8 mouse cellular contexts compared by ENCODE assay signal in the genomic region with DNA sequence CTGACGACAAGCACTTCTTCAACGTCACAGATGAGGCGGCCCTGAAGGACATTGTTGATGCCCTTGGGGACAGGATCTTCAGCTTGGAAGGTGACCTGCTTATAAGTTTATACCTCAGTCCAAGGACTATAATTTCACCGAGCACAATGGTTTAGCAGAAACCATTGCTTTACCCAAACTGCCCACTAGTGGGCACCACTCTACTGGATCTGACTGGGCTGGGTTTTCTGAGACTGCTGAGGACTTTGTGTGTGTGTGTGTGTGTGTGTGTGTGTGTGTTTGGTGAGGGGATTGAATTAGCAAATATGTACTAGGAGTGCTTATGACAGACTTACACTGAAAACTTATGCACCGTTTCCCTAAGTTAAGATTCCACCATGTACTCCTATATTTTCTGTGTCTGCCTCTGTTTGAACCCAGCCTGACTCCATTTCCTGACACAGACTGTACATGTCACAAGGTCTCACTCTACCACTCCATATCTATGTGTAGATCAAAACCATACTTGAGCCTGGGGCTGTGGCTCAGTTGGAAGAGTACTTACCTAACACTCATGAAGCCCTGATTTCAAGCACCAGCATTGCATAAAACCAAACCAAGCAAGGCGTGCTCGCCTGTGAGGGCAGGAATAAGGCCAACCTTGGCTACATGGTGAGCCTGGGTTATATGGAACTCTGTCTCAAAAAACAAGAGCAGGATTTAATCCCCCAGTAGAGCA.
A peak's percentile ranks its signal among the peaks of the same experiment; 100 is the strongest.
DNase-seq lines count a peak whose midpoint lies in the region; ATAC-seq and TF ChIP-seq lines count a peak whose summit lies in the region.

No protein-coding gene starts in this region.

- no peak overlapping the region for H3K4me3 ChIP-seq in layer of hippocampus, adult 2 months
- H3K4me3 ChIP-seq in CH12.LX (replicated peaks in 1 of 3; ENCODE audit: low read depth in 2 of 3, low read length in 2 of 3, poor library complexity in 1 of 3), result no peak overlapping the region
- no peak overlapping the region for H3K4me3 ChIP-seq in limb, embryonic 14.5 days (replicated peaks; ENCODE audit: low read length)

- no peak overlapping the region for H3K9ac ChIP-seq in CH12.LX (ENCODE audit: insufficient read depth, low read depth)
- no peak overlapping the region for H3K9ac ChIP-seq in limb, embryonic 14.5 days (ENCODE audit: low read depth, low read length, severe bottlenecking)

- in situ Hi-C loops in CH12.LX (cut with MboI; ENCODE audit: low pct_ligation_motif_present, low pct_unique_long_range_greater_than_20kb, low sequenced_read_pairs), result no loop called here

- peak; percentile 15 for DNase-seq in cerebellum, adult 8-10 months
- no peak for DNase-seq in cerebellum, adult 9-11 months
- peak in 1 of 2 experiments; percentile 61 for DNase-seq in layer of hippocampus, adult 2 months (ENCODE audit: low spot score in 2 of 2)
- no peak for DNase-seq in layer of hippocampus, adult 9-10 months (ENCODE audit: low spot score)
- DNase-seq in CH12.LX (ENCODE audit: extremely low read depth), result peak; percentile 57
- DNase-seq in c-Kit-positive CD71-positive TER-119-negative erythroid progenitor cells, embryonic 14.5 days (ENCODE audit: low read depth), result peak; percentile 40
- DNase-seq in limb, embryonic 14.5 days (ENCODE audit: low spot score), result peak; percentile 63
- DNase-seq in testis, postnatal 10 days (ENCODE audit: low spot score), result peak; percentile 83

- TF ChIP-seq POLR2A in CH12.LX (IDR thresholded peaks at IDR 0.05; ENCODE audit: low read depth, low read length), result no peak
- no peak for TF ChIP-seq POLR2A in limb, embryonic 14.5 days (IDR thresholded peaks at IDR 0.05; ENCODE audit: borderline replicate concordance, extremely low read depth, insufficient read depth, insufficient read length)

- no peaks in the 10 kb centered on the region for H3K27me3 ChIP-seq in CH12.LX (replicated peaks)
- no peaks in the 10 kb centered on the region for H3K27me3 ChIP-seq in limb, embryonic 14.5 days (ENCODE audit: control insufficient read depth, insufficient read depth, low read length)

- H3K4me1 ChIP-seq in CH12.LX (ENCODE audit: control insufficient read depth in 1 of 2, insufficient read depth in 2 of 2), result peaks cover 0 to 2% of the 10 kb centered on the region in 2 experiments; a peak in 1 of 4 replicates
- H3K4me1 ChIP-seq in limb, embryonic 14.5 days (ENCODE audit: control insufficient read depth, insufficient read depth, low read length), result no peaks in the 10 kb centered on the region

- no peak for ATAC-seq in limb, embryonic 14.5 days (ENCODE audit: low FRiP score, low read depth)

- H3K4me2 ChIP-seq in CH12.LX (ENCODE audit: insufficient read depth, low read depth, poor library complexity, severe bottlenecking), result no peak overlapping the region
- H3K4me2 ChIP-seq in limb, embryonic 14.5 days (replicated peaks; ENCODE audit: low read depth, low read length, severe bottlenecking), result no peak overlapping the region

- no peaks in the 10 kb centered on the region for H3K79me2 ChIP-seq in CH12.LX (replicated peaks; ENCODE audit: control insufficient read depth, extremely low read depth, insufficient read depth, poor library complexity, severe bottlenecking)

- WGBS in limb, embryonic 14.5 days, result 53% methylated on average over 7 of the region's 7 CpGs

- peaks cover 2% of the 10 kb centered on the region for H3K9me3 ChIP-seq in CH12.LX (replicated peaks; ENCODE audit: low read length)
- H3K9me3 ChIP-seq in limb, embryonic 14.5 days (ENCODE audit: control insufficient read depth, low read length), result no peaks in the 10 kb centered on the region

- TF ChIP-seq RAD21 in CH12.LX (IDR thresholded peaks at IDR 0.05; ENCODE audit: low read depth, low read length), result peak; percentile 72

- H3K36me3 ChIP-seq in CH12.LX (replicated peaks in 1 of 2; ENCODE audit: control insufficient read depth in 1 of 2, insufficient read depth in 1 of 2, low read length in 1 of 2), result no peaks in the 10 kb centered on the region
- peaks cover 11% of the 10 kb centered on the region; the same call in 1 of the 2 replicates for H3K36me3 ChIP-seq in limb, embryonic 14.5 days (ENCODE audit: control insufficient read depth, insufficient read depth, low read length)

- dilution Hi-C loops in CH12.LX (cut with MboI; ENCODE audit: extremely low pct_ligation_motif_present, extremely low pct_unique_long_range_greater_than_20kb, low sequenced_read_pairs), result no loop called here

- no peak overlapping the region for H3K27ac ChIP-seq in layer of hippocampus, adult 2 months
- H3K27ac ChIP-seq in CH12.LX (ENCODE audit: insufficient read depth, low read depth), result no peak overlapping the region
- H3K27ac ChIP-seq in limb, embryonic 14.5 days (replicated peaks; ENCODE audit: low read depth, low read length), result no peak overlapping the region

- TF ChIP-seq EP300 in CH12.LX (IDR thresholded peaks at IDR 0.05; ENCODE audit: low read length), result no peak

- peak; percentile 79 for TF ChIP-seq CTCF in layer of hippocampus, adult 2 months (conservative IDR thresholded peaks at IDR 0.05)
- peak; percentile 84 to 86 for TF ChIP-seq CTCF in CH12.LX (conservative IDR thresholded peaks at IDR 0.05 in 1 of 2, IDR thresholded peaks at IDR 0.05 in 1 of 2; ENCODE audit: low read depth in 2 of 2, low read length in 2 of 2)

TF ChIP-seq in CH12.LX, 34 proteins besides CTCF, POLR2A, EP300 and RAD21:
- TF ChIP-seq SMC3 (IDR thresholded peaks at IDR 0.05; ENCODE audit: low read depth, low read length) (peak; percentile 85), ZC3H11A (IDR thresholded peaks at IDR 0.05; ENCODE audit: low read depth, low read length) (peak; percentile 25; the same call in 1 of the 2 replicates), ZNF384 (IDR thresholded peaks at IDR 0.05; ENCODE audit: low read depth, low read length) (no peak), NELFE (IDR thresholded peaks at IDR 0.05; ENCODE audit: low read depth, low read length) (peak; percentile 41; the same call in 1 of the 2 replicates)

Comparison
In these comparisons a context has a peak if more than half of its experiments do, and no peak if none do; other contexts are left out.
1. DNase-seq: peak in cerebellum, adult 8-10 months (single experiment), CH12.LX (single experiment), c-Kit-positive CD71-positive TER-119-negative erythroid progenitor cells, embryonic 14.5 days (single experiment), limb, embryonic 14.5 days (single experiment) and testis, postnatal 10 days (single experiment); none in cerebellum, adult 9-11 months (single experiment) and layer of hippocampus, adult 9-10 months (single experiment).